Mouse (Mus musculus): Measurements from ENCODE around the gene Lix1l.
"Not testable (repeated sequence)": the region's sequence is repeated elsewhere in the genome, so short reads cannot be mapped to it uniquely, and the experiment has no call there.

Gene Lix1l

DNA sequence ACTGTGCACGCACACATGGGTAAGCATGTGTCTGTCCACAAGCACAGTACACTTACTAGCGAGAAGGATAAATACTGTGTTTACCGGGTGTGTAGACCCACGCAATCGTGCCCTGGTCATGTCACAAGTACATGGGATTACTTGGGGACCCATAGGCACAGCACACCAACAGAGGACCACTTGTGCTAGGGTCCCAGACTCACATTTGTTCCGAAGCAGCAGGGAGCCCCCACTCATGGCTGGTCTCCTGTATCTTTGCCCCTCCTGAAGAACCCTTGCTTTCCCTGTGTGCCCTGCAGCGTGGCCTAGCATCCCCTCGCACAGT is 1.9 kb upstream of the Lix1l start:
- TF ChIP-seq POU5F1 (IDR thresholded peaks at IDR 0.05; ENCODE audit: borderline replicate concordance, low read length) = no peak
- no peak for TF ChIP-seq NANOG (IDR thresholded peaks at IDR 0.05; ENCODE audit: borderline replicate concordance, low read length)
- TF ChIP-seq CTCF (conservative IDR thresholded peaks at IDR 0.05; ENCODE audit: low read length) = no peak
- peaks cover 60% of the 10 kb centered on the region for H3K27me3 ChIP-seq (ENCODE audit: insufficient read depth, low read length)
- H3K36me3 ChIP-seq (ENCODE audit: insufficient read depth, low read length) = no peaks in the 10 kb centered on the region
- H3K4me3 ChIP-seq (replicated peaks; ENCODE audit: low read length) = peak overlapping the region; percentile 81
- peaks cover 82% of the 10 kb centered on the region for H3K4me1 ChIP-seq (replicated peaks; ENCODE audit: low read depth, low read length)
- no peaks in the 10 kb centered on the region for H3K9me3 ChIP-seq (ENCODE audit: low read length)

DNA sequence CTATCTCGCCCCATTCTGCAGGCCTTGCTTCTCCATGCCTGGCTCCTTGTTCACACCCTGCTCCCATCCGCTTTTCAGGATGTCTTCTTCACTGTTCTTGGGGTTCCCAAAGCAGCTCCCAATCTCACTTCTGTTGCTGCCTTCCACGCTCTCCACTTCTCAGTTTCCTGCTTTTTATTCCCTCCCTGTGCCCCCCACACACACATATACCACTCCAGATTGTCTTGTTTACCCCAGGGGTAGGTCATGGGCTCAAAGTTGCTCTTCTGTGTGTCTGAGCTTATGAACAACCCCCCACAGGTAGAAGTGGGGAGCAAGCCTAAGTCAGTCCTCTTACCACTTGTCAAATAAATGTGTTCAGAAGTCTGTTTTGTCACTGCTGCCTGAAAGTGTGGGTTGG is 1.5 kb upstream of the Lix1l start:
- Histone ChIP-seq H3K36me3 (ENCODE audit: insufficient read depth, low read length) (no peaks in the 10 kb centered on the region), H3K9me3 (ENCODE audit: low read length) (no peaks in the 10 kb centered on the region), H3K4me1 (replicated peaks; ENCODE audit: low read depth, low read length) (peaks cover 82% of the 10 kb centered on the region), H3K27me3 (ENCODE audit: insufficient read depth, low read length) (peaks cover 60% of the 10 kb centered on the region), H3K4me3 (replicated peaks; ENCODE audit: low read length) (no peak overlapping the region)
- TF ChIP-seq NANOG (IDR thresholded peaks at IDR 0.05; ENCODE audit: borderline replicate concordance, low read length) = no peak
- no peak for TF ChIP-seq CTCF (conservative IDR thresholded peaks at IDR 0.05; ENCODE audit: low read length)
- no peak for TF ChIP-seq POU5F1 (IDR thresholded peaks at IDR 0.05; ENCODE audit: borderline replicate concordance, low read length)

DNA sequence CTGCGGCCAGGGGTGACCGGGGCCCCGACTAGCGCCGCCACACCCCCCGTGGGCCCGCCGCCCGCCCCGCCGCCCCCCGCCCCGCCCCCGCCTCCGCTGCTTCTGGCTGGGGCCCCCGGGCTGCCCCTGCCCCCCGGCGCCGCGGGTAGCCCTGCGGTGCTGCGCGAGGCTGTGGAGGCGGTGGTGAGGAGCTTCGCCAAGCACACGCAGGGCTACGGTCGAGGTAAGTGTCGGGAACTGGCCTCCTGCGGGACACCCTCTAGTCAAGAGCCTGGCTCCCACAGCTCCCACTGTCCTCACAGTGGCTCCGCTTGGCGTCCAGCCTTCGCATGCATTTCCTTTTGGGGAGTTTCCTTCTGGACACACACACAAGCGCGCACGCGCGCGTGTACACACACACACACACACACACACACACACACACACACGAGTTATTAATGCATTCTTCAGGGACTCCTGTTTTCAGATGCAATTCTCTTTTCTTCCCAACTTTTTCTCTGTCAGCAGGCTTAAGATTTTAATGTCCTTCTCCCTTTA is 370 bp downstream of the Lix1l start:
- Histone ChIP-seq H3K36me3 (ENCODE audit: insufficient read depth, low read length) (no peaks in the 10 kb centered on the region), H3K4me1 (replicated peaks; ENCODE audit: low read depth, low read length) (peaks cover 66% of the 10 kb centered on the region), H3K27me3 (ENCODE audit: insufficient read depth, low read length) (peaks cover 50% of the 10 kb centered on the region), H3K9me3 (ENCODE audit: low read length) (no peaks in the 10 kb centered on the region), H3K4me3 (replicated peaks; ENCODE audit: low read length) (peak overlapping the region; percentile 83)
- TF ChIP-seq NANOG (IDR thresholded peaks at IDR 0.05; ENCODE audit: borderline replicate concordance, low read length) = no peak
- TF ChIP-seq POU5F1 (IDR thresholded peaks at IDR 0.05; ENCODE audit: borderline replicate concordance, low read length) = no peak
- TF ChIP-seq CTCF (conservative IDR thresholded peaks at IDR 0.05; ENCODE audit: low read length) = no peak

DNA sequence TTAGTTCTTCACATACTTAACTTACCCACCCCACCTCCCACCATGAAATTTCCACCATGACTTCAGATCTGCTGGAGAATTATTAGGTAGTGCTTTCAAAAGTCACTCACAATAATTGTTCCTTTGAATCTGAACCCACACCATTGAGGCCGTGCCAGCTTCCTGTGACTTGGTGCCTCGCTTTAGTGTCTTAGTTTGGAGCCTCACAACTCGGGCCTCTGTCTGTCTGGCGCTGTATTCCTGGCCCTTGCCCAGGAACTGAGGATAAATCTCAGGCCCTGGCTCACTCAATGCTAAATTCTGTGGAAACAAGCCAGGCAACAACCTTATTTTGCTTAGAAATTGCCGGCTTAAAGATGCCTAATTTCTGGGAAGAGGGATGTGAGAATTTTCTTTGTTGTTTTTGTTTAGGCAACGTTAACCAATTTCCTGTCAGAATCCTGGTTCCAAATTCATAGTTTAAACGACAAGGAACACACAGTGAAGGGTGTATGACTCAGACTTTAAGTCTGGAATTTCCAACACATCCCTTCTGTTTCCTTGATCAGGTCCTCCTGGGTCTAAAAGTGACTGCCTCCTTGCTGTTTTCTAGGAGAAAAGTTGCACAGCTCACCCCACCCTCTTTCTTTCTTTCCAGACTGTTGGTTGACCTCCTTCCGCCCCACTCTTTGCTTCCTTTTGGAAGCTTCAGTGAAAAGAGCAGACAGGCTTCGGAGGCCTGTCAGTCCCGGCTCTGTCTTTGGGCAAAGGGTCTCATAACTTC is 1.2 kb downstream of the Lix1l start:
- H3K27me3 ChIP-seq (ENCODE audit: insufficient read depth, low read length) = peaks cover 42% of the 10 kb centered on the region
- H3K9me3 ChIP-seq (ENCODE audit: low read length) = no peaks in the 10 kb centered on the region
- TF ChIP-seq POU5F1 (IDR thresholded peaks at IDR 0.05; ENCODE audit: borderline replicate concordance, low read length) = no peak
- no peak for TF ChIP-seq NANOG (IDR thresholded peaks at IDR 0.05; ENCODE audit: borderline replicate concordance, low read length)
- TF ChIP-seq CTCF (conservative IDR thresholded peaks at IDR 0.05; ENCODE audit: low read length) = no peak
- H3K4me1 ChIP-seq (replicated peaks; ENCODE audit: low read depth, low read length) = peaks cover 58% of the 10 kb centered on the region
- no peaks in the 10 kb centered on the region for H3K36me3 ChIP-seq (ENCODE audit: insufficient read depth, low read length)
- H3K4me3 ChIP-seq (replicated peaks; ENCODE audit: low read length) = peak overlapping the region; percentile 83

DNA sequence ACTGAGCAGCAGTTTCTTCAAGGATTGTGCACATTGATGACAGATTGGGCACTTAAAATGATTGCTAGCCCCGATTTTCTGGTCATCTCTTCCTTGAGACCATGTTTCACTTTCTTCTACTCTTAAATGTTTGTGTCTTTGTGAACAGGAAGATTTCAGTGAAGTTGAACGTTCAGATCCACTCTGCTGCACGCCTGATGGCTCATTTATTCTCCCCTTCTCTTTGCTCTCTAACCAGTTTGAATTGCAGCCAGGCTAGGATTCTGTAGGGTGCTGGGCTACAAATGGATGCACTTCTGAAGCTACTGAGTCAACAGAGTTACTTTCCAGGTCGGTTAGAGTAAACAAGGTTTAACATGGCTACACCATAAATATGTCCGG is 1.7 kb downstream of the Lix1l start:
- H3K9me3 ChIP-seq (ENCODE audit: low read length) = no peaks in the 10 kb centered on the region
- peaks cover 36% of the 10 kb centered on the region for H3K27me3 ChIP-seq (ENCODE audit: insufficient read depth, low read length)
- peaks cover 52% of the 10 kb centered on the region for H3K4me1 ChIP-seq (replicated peaks; ENCODE audit: low read depth, low read length)
- H3K4me3 ChIP-seq (replicated peaks; ENCODE audit: low read length) = no peak overlapping the region
- no peaks in the 10 kb centered on the region for H3K36me3 ChIP-seq (ENCODE audit: insufficient read depth, low read length)
- no peak for TF ChIP-seq POU5F1 (IDR thresholded peaks at IDR 0.05; ENCODE audit: borderline replicate concordance, low read length)
- TF ChIP-seq NANOG (IDR thresholded peaks at IDR 0.05; ENCODE audit: borderline replicate concordance, low read length) = no peak
- no peak for TF ChIP-seq CTCF (conservative IDR thresholded peaks at IDR 0.05; ENCODE audit: low read length)

DNA sequence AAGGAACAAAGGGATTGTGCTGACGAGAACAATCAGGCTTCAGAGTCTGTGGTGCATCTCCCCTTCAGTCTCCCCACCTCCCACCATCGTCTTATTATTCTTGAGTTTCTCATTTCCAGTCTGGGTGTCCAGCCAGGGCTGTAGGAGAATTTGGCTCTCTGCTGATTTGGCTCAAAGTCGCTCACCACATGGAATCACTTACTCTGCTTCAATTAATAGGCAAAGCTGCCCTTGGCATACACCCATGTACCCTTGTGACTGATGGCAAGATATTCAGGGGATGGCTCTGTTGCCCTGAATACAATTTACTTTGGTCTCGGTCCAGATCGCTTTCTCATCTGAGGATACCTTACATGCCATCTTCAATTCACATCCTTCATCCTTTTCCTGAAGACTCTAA is 2.4 kb downstream of the Lix1l start:
- Histone ChIP-seq H3K9me3 (ENCODE audit: low read length) (no peaks in the 10 kb centered on the region), H3K4me3 (replicated peaks; ENCODE audit: low read length) (no peak overlapping the region), H3K27me3 (ENCODE audit: insufficient read depth, low read length) (peaks cover 30% of the 10 kb centered on the region), H3K36me3 (ENCODE audit: insufficient read depth, low read length) (no peaks in the 10 kb centered on the region), H3K4me1 (replicated peaks; ENCODE audit: low read depth, low read length) (peaks cover 47% of the 10 kb centered on the region)
- no peak for TF ChIP-seq POU5F1 (IDR thresholded peaks at IDR 0.05; ENCODE audit: borderline replicate concordance, low read length)
- no peak for TF ChIP-seq NANOG (IDR thresholded peaks at IDR 0.05; ENCODE audit: borderline replicate concordance, low read length)
- TF ChIP-seq CTCF (conservative IDR thresholded peaks at IDR 0.05; ENCODE audit: low read length) = no peak

DNA sequence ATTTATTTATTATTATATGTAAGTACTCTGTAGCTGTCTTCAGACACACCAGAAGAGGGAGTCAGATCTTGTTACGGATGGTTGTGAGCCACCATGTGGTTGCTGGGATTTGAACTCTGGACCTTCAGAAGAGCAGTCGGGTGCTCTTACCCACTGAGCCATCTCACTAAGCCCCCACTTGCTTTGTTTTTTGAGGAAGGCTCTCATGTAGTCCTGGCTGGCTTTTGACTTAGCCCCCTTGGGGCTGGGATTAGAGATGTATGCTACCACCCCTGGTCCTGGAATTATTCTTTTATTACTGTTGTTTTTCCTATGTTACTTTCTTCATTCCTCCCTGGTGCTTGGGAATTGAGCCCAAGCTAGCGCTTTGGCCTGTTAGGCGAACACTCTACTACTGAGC is 5.1 kb downstream of the Lix1l start:
- peaks cover 18% of the 10 kb centered on the region for H3K27me3 ChIP-seq (ENCODE audit: insufficient read depth, low read length)

DNA sequence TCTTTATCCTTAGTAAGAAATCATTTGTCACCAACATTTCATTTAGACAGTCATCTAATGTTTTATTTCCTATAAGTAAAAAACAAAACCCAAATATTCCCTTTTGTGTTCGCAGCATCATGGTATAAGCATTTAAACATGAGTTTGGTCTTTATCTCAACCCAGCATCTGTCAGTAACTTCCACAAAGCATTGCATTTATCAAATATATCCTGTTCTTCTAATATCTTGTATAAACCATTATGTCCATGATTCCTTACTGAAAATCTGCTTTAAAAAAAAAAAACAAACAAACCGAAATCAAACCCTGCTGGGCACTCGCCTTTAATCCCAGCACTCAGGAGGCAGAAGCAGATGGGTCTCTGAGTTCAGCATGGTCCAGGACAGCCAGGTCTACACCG is 5.7 kb downstream of the Lix1l start:
- peaks cover 18% of the 10 kb centered on the region for H3K27me3 ChIP-seq (ENCODE audit: insufficient read depth, low read length)
- H3K36me3 ChIP-seq (ENCODE audit: insufficient read depth, low read length) = no peaks in the 10 kb centered on the region
- TF ChIP-seq CTCF (conservative IDR thresholded peaks at IDR 0.05; ENCODE audit: low read length) = no peak
- TF ChIP-seq NANOG (IDR thresholded peaks at IDR 0.05; ENCODE audit: borderline replicate concordance, low read length) = no peak
- no peak for TF ChIP-seq POU5F1 (IDR thresholded peaks at IDR 0.05; ENCODE audit: borderline replicate concordance, low read length)
- H3K4me3 ChIP-seq (replicated peaks; ENCODE audit: low read length) = no peak overlapping the region
- H3K9me3 ChIP-seq (ENCODE audit: low read length) = no peaks in the 10 kb centered on the region
- peaks cover 22% of the 10 kb centered on the region for H3K4me1 ChIP-seq (replicated peaks; ENCODE audit: low read depth, low read length)

More for the DNA sequence above, 5.1 kb downstream of the Lix1l start:
- H3K4me3 ChIP-seq (replicated peaks; ENCODE audit: low read length); H3K9me3 ChIP-seq (ENCODE audit: low read length); H3K36me3 ChIP-seq (ENCODE audit: insufficient read depth, low read length): not testable (repeated sequence)
- peaks cover 25% of the 10 kb centered on the region for H3K4me1 ChIP-seq (replicated peaks; ENCODE audit: low read depth, low read length)

DNA sequence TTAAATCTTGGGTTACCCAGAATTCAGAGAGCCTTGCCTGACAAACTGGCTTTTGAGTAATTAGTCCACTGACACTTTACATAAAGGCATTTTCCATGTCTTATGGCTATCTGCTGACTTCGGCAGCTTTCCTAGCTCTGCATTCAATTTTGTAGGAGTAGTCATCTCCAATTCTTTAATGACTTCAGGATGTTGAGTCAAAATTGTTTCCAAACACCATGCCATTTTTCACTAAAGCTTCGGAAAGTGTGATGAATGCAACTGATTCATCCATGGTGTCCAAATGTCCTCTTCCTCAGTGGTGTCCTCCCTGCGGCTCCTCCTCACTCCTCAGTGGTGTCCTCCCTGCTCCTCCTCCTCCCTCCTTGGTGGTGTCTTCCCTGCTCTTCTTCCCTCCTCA is 17.0 kb downstream of the Lix1l start:
- Histone ChIP-seq H3K4me1 (replicated peaks; ENCODE audit: low read depth, low read length) (peaks cover 27% of the 10 kb centered on the region), H3K9me3 (ENCODE audit: low read length) (no peaks in the 10 kb centered on the region), H3K4me3 (replicated peaks; ENCODE audit: low read length) (no peak overlapping the region), H3K36me3 (ENCODE audit: insufficient read depth, low read length) (peaks cover 42% of the 10 kb centered on the region), H3K27me3 (ENCODE audit: insufficient read depth, low read length) (no peaks in the 10 kb centered on the region)
- no peak for TF ChIP-seq NANOG (IDR thresholded peaks at IDR 0.05; ENCODE audit: borderline replicate concordance, low read length)
- no peak for TF ChIP-seq POU5F1 (IDR thresholded peaks at IDR 0.05; ENCODE audit: borderline replicate concordance, low read length)
- no peak for TF ChIP-seq CTCF (conservative IDR thresholded peaks at IDR 0.05; ENCODE audit: low read length)

Data from E14TG2a.4 (cell line).